Mouse (Mus musculus) thymus, adult 2 months (tissue): ENCODE measurements around the gene Gm17428.

Experiments used
- CTCF ChIP-seq: fragments of 200-500 bp; IDR thresholded peaks from 2 replicates; pipeline ENCODE4 v1.5.1; 2012; ENCODE audit warnings: mild to moderate bottlenecking, control low read depth, low read length, moderate library complexity, borderline replicate concordance; ENCODE audit not compliant: control insufficient read depth, poor library complexity, insufficient read depth; ENCODE audit errors: extremely low read depth
- POLR2A ChIP-seq: fragments of 200-500 bp; IDR thresholded peaks from 2 replicates; pipeline ENCODE4 v1.6.1; 2012; ENCODE audit warnings: mild to moderate bottlenecking, low read length, control low read depth, moderate library complexity; ENCODE audit not compliant: control insufficient read depth, poor library complexity, insufficient read depth; ENCODE audit errors: extremely low read depth

GRCm38 (mm10) chr14:54965631-54966030, 11.1 kb upstream of the Gm17428 start:
- TF ChIP-seq CTCF = no peak
- TF ChIP-seq POLR2A = no peak
